Mouse (Mus musculus): ENCODE measurements around the gene Fut7. TPM values are rescaled to one million over a fixed set of nuclear protein-coding genes. Genes with fewer than 3 reads are reported as not detected.

The Fut7 gene
- total and polyA plus RNA-seq, 3 experiments: 0.17 to 0.57 (median 0.17) TPM

DNA sequence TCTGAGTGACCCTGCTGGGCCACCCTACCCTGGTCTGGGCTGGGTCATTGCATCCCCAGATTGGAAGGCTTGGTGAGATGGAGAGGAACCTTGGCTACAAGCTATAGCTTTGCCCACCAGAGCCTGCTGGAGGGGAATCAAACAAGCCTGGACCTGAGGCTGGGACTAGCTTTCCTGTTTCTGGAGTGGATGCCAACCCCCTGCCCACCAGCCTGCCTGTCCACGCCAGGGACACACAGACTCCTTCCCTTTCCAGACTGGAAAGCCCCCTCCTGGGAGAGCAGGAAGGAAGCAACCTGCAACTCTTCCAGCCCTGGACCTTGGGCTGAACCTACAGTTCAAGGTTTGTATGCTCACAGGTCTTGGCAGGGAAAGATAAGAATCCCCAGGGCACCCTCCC lies 559 bp downstream of the Fut7 start:
- Histone ChIP-seq H3K4me3 (replicated peaks in 1 of 3; ENCODE audit: low read depth in 2 of 3, low read length in 2 of 3, poor library complexity in 1 of 3) (no peak overlapping the region), H3K9me3 (replicated peaks; ENCODE audit: low read length) (peaks cover 3% of the 10 kb centered on the region), H3K79me2 (replicated peaks; ENCODE audit: control insufficient read depth, extremely low read depth, insufficient read depth, poor library complexity, severe bottlenecking) (no peaks in the 10 kb centered on the region), H3K9ac (ENCODE audit: insufficient read depth, low read depth) (no peak overlapping the region), H3K4me1 (ENCODE audit: control insufficient read depth in 1 of 2, insufficient read depth in 2 of 2) (peaks cover 29 to 63% of the 10 kb centered on the region in 2 experiments), H3K27me3 (replicated peaks) (peaks cover 6% of the 10 kb centered on the region), H3K4me2 (ENCODE audit: insufficient read depth, low read depth, poor library complexity, severe bottlenecking) (no peak overlapping the region), H3K27ac (ENCODE audit: insufficient read depth, low read depth) (no peak overlapping the region), H3K36me3 (replicated peaks in 1 of 2; ENCODE audit: control insufficient read depth in 1 of 2, insufficient read depth in 1 of 2, low read length in 1 of 2) (no peaks in the 10 kb centered on the region)
- in situ Hi-C loops (cut with MboI; ENCODE audit: low pct_ligation_motif_present, low pct_unique_long_range_greater_than_20kb, low sequenced_read_pairs) (loop anchor here (10.0 kb wide), 1 partner anchor 131 kb away; the partner anchor contains the start of gene Edf1), dilution Hi-C loops (cut with MboI; ENCODE audit: extremely low pct_ligation_motif_present, extremely low pct_unique_long_range_greater_than_20kb, low sequenced_read_pairs) (no loop called here)
- DNase-seq (ENCODE audit: extremely low read depth): no peak
- TF ChIP-seq JUN (IDR thresholded peaks at IDR 0.05; ENCODE audit: insufficient read depth, low read depth, low read length) (no peak), E2F4 (IDR thresholded peaks at IDR 0.05; ENCODE audit: insufficient replicate concordance, low read depth, low read length) (no peak), TCF12 (IDR thresholded peaks at IDR 0.05; ENCODE audit: low read depth, low read length) (no peak), KAT2A (IDR thresholded peaks at IDR 0.05; ENCODE audit: insufficient replicate concordance, low read length) (no peak), POLR2A (IDR thresholded peaks at IDR 0.05; ENCODE audit: low read depth, low read length) (no peak), PAX5 (IDR thresholded peaks at IDR 0.05; ENCODE audit: low read length) (no peak), ELF1 (IDR thresholded peaks at IDR 0.05; ENCODE audit: low read depth, low read length) (no peak), CHD1 (IDR thresholded peaks at IDR 0.05; ENCODE audit: low read depth, low read length) (no peak), NELFE (IDR thresholded peaks at IDR 0.05; ENCODE audit: low read depth, low read length) (no peak), MAZ (IDR thresholded peaks at IDR 0.05; ENCODE audit: low read depth, low read length) (no peak)

DNA sequence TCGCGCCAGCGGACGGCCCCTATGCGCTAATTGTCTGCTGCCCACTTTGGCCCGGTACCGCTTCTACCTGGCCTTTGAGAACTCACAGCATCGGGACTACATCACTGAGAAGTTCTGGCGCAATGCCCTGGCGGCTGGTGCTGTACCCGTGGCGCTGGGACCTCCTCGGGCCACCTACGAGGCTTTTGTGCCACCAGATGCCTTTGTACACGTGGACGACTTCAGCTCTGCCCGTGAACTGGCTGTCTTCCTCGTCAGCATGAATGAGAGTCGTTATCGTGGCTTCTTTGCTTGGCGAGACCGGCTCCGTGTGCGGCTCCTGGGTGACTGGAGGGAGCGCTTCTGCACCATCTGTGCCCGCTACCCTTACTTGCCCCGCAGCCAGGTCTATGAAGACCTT lies 2.4 kb downstream of the Fut7 start:
- in situ Hi-C loops (cut with MboI; ENCODE audit: low pct_ligation_motif_present, low pct_unique_long_range_greater_than_20kb, low sequenced_read_pairs) (loop anchor here (10.0 kb wide), 1 partner anchor 129 kb away; the partner anchor contains the start of gene Edf1), dilution Hi-C loops (cut with MboI; ENCODE audit: extremely low pct_ligation_motif_present, extremely low pct_unique_long_range_greater_than_20kb, low sequenced_read_pairs) (no loop called here)
- H3K9me3 ChIP-seq (replicated peaks; ENCODE audit: low read length): peaks cover 3% of the 10 kb centered on the region
- no peak overlapping the region for H3K27ac ChIP-seq (ENCODE audit: insufficient read depth, low read depth)
- TF ChIP-seq USF1 (IDR thresholded peaks at IDR 0.05; ENCODE audit: low read depth, low read length): no peak
- TF ChIP-seq RCOR1 (conservative IDR thresholded peaks at IDR 0.05; ENCODE audit: low read depth, low read length): no peak
- TF ChIP-seq MAFK (IDR thresholded peaks at IDR 0.05; ENCODE audit: insufficient replicate concordance, low read length): no peak
- H3K4me1 ChIP-seq (ENCODE audit: control insufficient read depth in 1 of 2, insufficient read depth in 2 of 2): peaks cover 33 to 72% of the 10 kb centered on the region in 2 experiments
- no peaks in the 10 kb centered on the region for H3K79me2 ChIP-seq (replicated peaks; ENCODE audit: control insufficient read depth, extremely low read depth, insufficient read depth, poor library complexity, severe bottlenecking)
- H3K27me3 ChIP-seq (replicated peaks): no peaks in the 10 kb centered on the region
- H3K4me2 ChIP-seq (ENCODE audit: insufficient read depth, low read depth, poor library complexity, severe bottlenecking): no peak overlapping the region
- no peak overlapping the region for H3K9ac ChIP-seq (ENCODE audit: insufficient read depth, low read depth)
- peaks cover 0 to 2% of the 10 kb centered on the region in 2 experiments for H3K36me3 ChIP-seq (replicated peaks in 1 of 2; ENCODE audit: control insufficient read depth in 1 of 2, insufficient read depth in 1 of 2, low read length in 1 of 2)
- DNase-seq (ENCODE audit: extremely low read depth): no peak
- no peak overlapping the region for H3K4me3 ChIP-seq (replicated peaks in 1 of 3; ENCODE audit: low read depth in 2 of 3, low read length in 2 of 3, poor library complexity in 1 of 3)

DNA sequence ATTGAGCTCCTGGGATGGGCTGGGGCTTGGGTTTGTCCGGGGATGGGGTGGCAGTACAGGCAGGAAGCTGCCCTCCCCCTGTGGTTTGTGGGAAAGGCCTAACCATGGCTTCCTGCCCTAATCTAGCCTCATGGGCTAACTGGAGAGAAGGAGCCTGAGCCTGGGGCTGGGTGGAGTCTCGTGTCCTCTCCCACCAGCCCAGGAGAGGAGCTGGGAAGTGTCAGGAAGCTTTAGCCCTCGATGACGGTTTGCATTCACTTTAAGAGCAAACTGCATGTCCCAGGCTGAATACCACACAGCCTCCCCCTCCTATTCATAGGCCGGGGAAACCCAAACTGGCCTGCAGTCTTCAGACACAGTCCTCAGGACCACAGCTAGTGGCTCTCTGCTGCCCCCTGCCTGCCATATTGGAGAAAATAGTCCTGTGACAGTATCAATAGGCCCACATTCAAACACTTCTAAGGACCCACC lies 3.7 kb downstream of the Fut7 start:
- peak overlapping the region; percentile 76 for H3K27ac ChIP-seq (ENCODE audit: insufficient read depth, low read depth)
- peaks cover 0 to 15% of the 10 kb centered on the region in 2 experiments for H3K36me3 ChIP-seq (replicated peaks in 1 of 2; ENCODE audit: control insufficient read depth in 1 of 2, insufficient read depth in 1 of 2, low read length in 1 of 2)
- in situ Hi-C loops (cut with MboI; ENCODE audit: low pct_ligation_motif_present, low pct_unique_long_range_greater_than_20kb, low sequenced_read_pairs): loop anchor here (10.0 kb wide), 1 partner anchor 128 kb away; the partner anchor contains the start of gene Edf1
- dilution Hi-C loops (cut with MboI; ENCODE audit: extremely low pct_ligation_motif_present, extremely low pct_unique_long_range_greater_than_20kb, low sequenced_read_pairs): no loop called here
- no peaks in the 10 kb centered on the region for H3K27me3 ChIP-seq (replicated peaks)
- H3K4me2 ChIP-seq (ENCODE audit: insufficient read depth, low read depth, poor library complexity, severe bottlenecking): peak overlapping the region; percentile 22
- H3K9ac ChIP-seq (ENCODE audit: insufficient read depth, low read depth): peak overlapping the region; percentile 47
- H3K4me1 ChIP-seq (ENCODE audit: control insufficient read depth in 1 of 2, insufficient read depth in 2 of 2): peaks cover 37 to 77% of the 10 kb centered on the region in 2 experiments
- peak; percentile 97 for DNase-seq (ENCODE audit: extremely low read depth)
- H3K9me3 ChIP-seq (replicated peaks; ENCODE audit: low read length): peaks cover 3% of the 10 kb centered on the region
- H3K79me2 ChIP-seq (replicated peaks; ENCODE audit: control insufficient read depth, extremely low read depth, insufficient read depth, poor library complexity, severe bottlenecking): no peaks in the 10 kb centered on the region
- no peak overlapping the region for H3K4me3 ChIP-seq (replicated peaks in 1 of 3; ENCODE audit: low read depth in 2 of 3, low read length in 2 of 3, poor library complexity in 1 of 3)
- peak; percentile 54; the same call in 1 of the 2 replicates for TF ChIP-seq ZMIZ1 (IDR thresholded peaks at IDR 0.05; ENCODE audit: low read depth, low read length)
- peak; percentile 77 for TF ChIP-seq MEF2A (IDR thresholded peaks at IDR 0.05; ENCODE audit: borderline replicate concordance, low read depth, low read length)
- peak; percentile 62 for TF ChIP-seq TCF12 (IDR thresholded peaks at IDR 0.05; ENCODE audit: low read depth, low read length)
- no peak for TF ChIP-seq USF1 (IDR thresholded peaks at IDR 0.05; ENCODE audit: low read depth, low read length)
- 0 out of 2 replicates have a peak, but pooled peaks have one; percentile 28 for TF ChIP-seq SIN3A (IDR thresholded peaks at IDR 0.05; ENCODE audit: low read length)
- 0 out of 2 replicates have a peak, but pooled peaks have one; percentile 41 for TF ChIP-seq MYC (IDR thresholded peaks at IDR 0.05; ENCODE audit: low read depth, low read length)
- peak; percentile 64 for TF ChIP-seq NELFE (IDR thresholded peaks at IDR 0.05; ENCODE audit: low read depth, low read length)
- TF ChIP-seq KAT2A (IDR thresholded peaks at IDR 0.05; ENCODE audit: insufficient replicate concordance, low read length): no peak
- TF ChIP-seq RAD21 (IDR thresholded peaks at IDR 0.05; ENCODE audit: low read depth, low read length): peak; percentile 75
- no peak for TF ChIP-seq ZNF384 (IDR thresholded peaks at IDR 0.05; ENCODE audit: low read depth, low read length)
- TF ChIP-seq MAFK (IDR thresholded peaks at IDR 0.05; ENCODE audit: insufficient replicate concordance, low read length): no peak
- TF ChIP-seq E2F4 (IDR thresholded peaks at IDR 0.05; ENCODE audit: insufficient replicate concordance, low read depth, low read length): no peak
- TF ChIP-seq CHD1 (IDR thresholded peaks at IDR 0.05; ENCODE audit: low read depth, low read length): no peak
- TF ChIP-seq BHLHE40 (IDR thresholded peaks at IDR 0.05; ENCODE audit: low read depth, low read length): 0 out of 2 replicates have a peak, but pooled peaks have one; percentile 44
- no peak for TF ChIP-seq UBTF (IDR thresholded peaks at IDR 0.05; ENCODE audit: low read depth, low read length)
- TF ChIP-seq POLR2A (IDR thresholded peaks at IDR 0.05; ENCODE audit: low read depth, low read length): peak; percentile 60; the same call in 1 of the 2 replicates
- TF ChIP-seq ZKSCAN1 (IDR thresholded peaks at IDR 0.05; ENCODE audit: borderline replicate concordance, low read depth, low read length): no peak
- peak; percentile 15; the same call in 1 of the 2 replicates for TF ChIP-seq ELF1 (IDR thresholded peaks at IDR 0.05; ENCODE audit: low read depth, low read length)
- no peak for TF ChIP-seq PAX5 (IDR thresholded peaks at IDR 0.05; ENCODE audit: low read length)

All from CH12.LX (cell line).